Mouse (Mus musculus) lung, postnatal 0 days (tissue): ENCODE data around the gene Ube2j1. TPM values are rescaled to one million over a fixed set of nuclear protein-coding genes. Genes with fewer than 3 reads are reported as not detected.
A peak's percentile ranks its signal among the peaks of the same experiment; 100 is the strongest.

Experiments used
- ATAC-seq: fragments of 200-750 bp; cut with Nextera tagmentation; 2 replicates; pipeline ENCODE4 v1.8.0; 2017; ENCODE audit warnings: moderate library complexity
- DNase-seq: peaks from one replicate; pipeline ENCODE4 v3.0.0-alpha.2; 2016; ENCODE audit warnings: low spot score
- H3K27ac ChIP-seq: fragments of 300-500 bp; sonication (generic); 2 replicates; pipeline ENCODE4 v1.5.1; 2014; ENCODE audit warnings: antibody characterized with exemption, mild to moderate bottlenecking, low read length, mixed read lengths
- H3K27me3 ChIP-seq: fragments of 300-500 bp; sonication (generic); replicated peaks from 2 replicates; pipeline ENCODE4 v1.6.1; 2014; ENCODE audit warnings: low read length, mixed read lengths; ENCODE audit not compliant: insufficient read depth
- H3K36me3 ChIP-seq: fragments of 300-500 bp; sonication (generic); 2 replicates; pipeline ENCODE4 v1.6.1; 2014; ENCODE audit warnings: low read length, mixed read lengths; ENCODE audit not compliant: insufficient read depth
- H3K4me1 ChIP-seq: fragments of 300-500 bp; sonication (generic); 2 replicates; pipeline ENCODE4 v1.6.1; 2014; ENCODE audit warnings: antibody characterized with exemption, low read depth, low read length, mixed read lengths; ENCODE audit not compliant: insufficient read depth
- H3K4me2 ChIP-seq: fragments of 300-500 bp; sonication (generic); replicated peaks from 2 replicates; pipeline ENCODE4 v1.6.1; 2014; ENCODE audit warnings: low read depth, mild to moderate bottlenecking, low read length, moderate library complexity, mixed read lengths
- H3K4me3 ChIP-seq: fragments of 300-500 bp; sonication (generic); 2 replicates; pipeline ENCODE4 v1.5.1; 2014; ENCODE audit warnings: low read depth, low read length
- H3K9ac ChIP-seq: fragments of 300-500 bp; sonication (generic); replicated peaks from 2 replicates; pipeline ENCODE4 v1.6.1; 2014; ENCODE audit warnings: low read depth, mild to moderate bottlenecking
- H3K9me3 ChIP-seq: fragments of 300-500 bp; sonication (generic); 2 replicates; pipeline ENCODE4 v1.6.1; 2016; ENCODE audit warnings: low read length, mixed read lengths
- CTCF ChIP-seq: IDR thresholded peaks from 2 replicates; pipeline ENCODE4 v1.5.1; 2016; ENCODE audit warnings: antibody characterized with exemption, mild to moderate bottlenecking
- EP300 ChIP-seq: IDR thresholded peaks from 2 replicates; pipeline ENCODE4 v1.6.1; 2016; ENCODE audit warnings: antibody characterized with exemption, mild to moderate bottlenecking, control low read depth
- WGBS: fragments of 180-500 bp; shearing (Covaris S2); extraction: QIAGEN DNeasy Blood & Tissue Kit; methylation state at CpG from one replicate; pipeline ENCODE4 v1.1.7; 2014; 5-methylcytosine and 5-hydroxymethylcytosine counted together
- polyA plus RNA-seq: library from polyadenylated mRNA; unstranded; fragments of >200 nt; fragmentation: Nextera tagmentation; extraction: Ambion mirVana; gene quantifications from 2 replicates; pipeline ENCODE4 v1.2.1, GENCODE M21; 2015

The Ube2j1 gene
- polyA plus RNA-seq, 1 experiment from 2014 or later, result 36.8 TPM

DNA sequence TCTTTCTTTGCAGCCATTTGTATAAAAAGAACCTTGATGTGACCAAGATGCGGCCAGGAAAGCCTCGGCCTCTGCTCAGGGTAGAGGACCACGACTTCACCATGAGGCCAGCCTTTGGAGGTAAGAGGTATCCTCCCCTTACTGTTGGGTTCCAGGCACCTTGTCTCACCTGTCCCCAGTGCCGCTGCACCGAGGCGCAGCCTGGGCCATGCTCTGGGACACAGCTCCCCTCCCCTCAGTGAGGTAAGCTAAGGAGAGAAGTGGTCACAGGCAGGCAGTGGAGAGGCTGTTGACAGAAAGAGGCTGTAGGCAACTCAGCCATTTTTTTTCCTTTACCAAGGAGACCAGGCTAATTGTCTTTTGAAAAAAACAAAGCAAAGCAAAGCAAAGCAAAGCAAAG, 40.1 kb downstream of the Ube2j1 start:
- 88% methylated on average over 6 of the region's 6 CpGs for WGBS
- Histone ChIP-seq H3K4me2 (no peak overlapping the region), H3K9ac (no peak overlapping the region), H3K9me3 (no peaks in the 10 kb centered on the region), H3K4me1 (no peaks in the 10 kb centered on the region), H3K36me3 (no peaks in the 10 kb centered on the region), H3K27me3 (no peaks in the 10 kb centered on the region), H3K27ac (no peak overlapping the region), H3K4me3 (no peak overlapping the region)
- no peak for DNase-seq
- TF ChIP-seq EP300, result no peak
- no peak for TF ChIP-seq CTCF
- ATAC-seq, result no peak

DNA sequence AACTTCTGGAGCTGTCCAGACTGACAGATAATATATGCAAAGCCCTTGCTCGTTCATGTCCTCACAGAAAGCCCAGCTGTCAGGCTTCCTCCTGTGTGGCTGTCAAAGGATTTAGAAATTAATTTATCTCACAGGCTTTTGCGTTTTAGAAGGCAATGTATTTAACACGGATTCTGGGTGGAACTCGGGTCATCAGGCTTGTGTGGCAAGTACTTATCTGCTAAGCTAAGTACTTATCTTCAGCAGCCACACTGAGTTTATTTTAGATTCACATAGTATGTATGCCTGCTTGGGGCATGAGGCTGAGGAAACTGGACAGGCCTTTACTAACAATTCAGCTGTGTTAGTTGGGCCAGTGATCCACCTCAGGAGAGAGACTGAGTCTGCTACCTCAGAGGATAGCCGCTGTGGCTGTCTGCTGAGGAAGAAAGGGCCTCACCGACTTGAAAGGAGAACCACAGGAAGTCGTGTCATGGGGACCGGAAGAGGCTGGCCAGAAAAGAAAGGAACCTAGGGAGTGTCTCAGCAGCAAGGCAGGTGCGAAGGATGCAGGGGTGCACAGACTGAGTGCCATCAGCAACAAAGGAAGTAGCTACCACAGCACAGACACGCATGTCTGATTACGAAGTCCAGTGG, 41.4 kb downstream of the Ube2j1 start:
- peak; percentile 22 for DNase-seq
- Histone ChIP-seq H3K4me2 (no peak overlapping the region), H3K36me3 (no peaks in the 10 kb centered on the region), H3K9me3 (no peaks in the 10 kb centered on the region), H3K4me1 (no peaks in the 10 kb centered on the region), H3K9ac (no peak overlapping the region), H3K4me3 (no peak overlapping the region), H3K27me3 (no peaks in the 10 kb centered on the region), H3K27ac (no peak overlapping the region)
- no peak for ATAC-seq
- TF ChIP-seq CTCF, result no peak
- no peak for TF ChIP-seq EP300
- 37% methylated on average over 11 of the region's 11 CpGs for WGBS

DNA sequence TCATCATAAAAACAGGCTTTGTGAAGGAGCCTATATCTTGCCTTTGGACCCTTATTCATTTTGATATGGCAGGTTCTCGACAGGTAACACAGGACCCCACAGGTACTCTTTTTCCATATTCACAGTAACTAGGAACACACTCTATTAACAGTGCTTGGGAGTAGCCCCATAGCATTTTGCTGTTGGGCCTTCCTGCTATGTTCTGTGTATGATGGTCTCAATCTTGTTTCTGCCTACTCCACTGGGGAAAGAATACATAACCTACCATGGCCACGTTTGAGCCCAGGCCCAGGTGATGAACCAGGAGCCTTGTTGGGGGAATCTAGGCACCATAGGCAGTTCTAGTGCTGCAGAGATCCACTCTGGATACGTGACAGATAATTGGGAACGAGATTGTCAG, 43.2 kb downstream of the Ube2j1 start:
- no peak overlapping the region for H3K4me2 ChIP-seq
- H3K27me3 ChIP-seq, result no peaks in the 10 kb centered on the region
- H3K4me1 ChIP-seq, result no peaks in the 10 kb centered on the region
- TF ChIP-seq CTCF (no peak), EP300 (no peak)
- no peak for DNase-seq
- ATAC-seq, result no peak
- no peaks in the 10 kb centered on the region for H3K36me3 ChIP-seq
- no peaks in the 10 kb centered on the region for H3K9me3 ChIP-seq
- no peak overlapping the region for H3K27ac ChIP-seq
- 65% methylated on average over 4 of the region's 4 CpGs for WGBS
- no peak overlapping the region for H3K9ac ChIP-seq
- no peak overlapping the region for H3K4me3 ChIP-seq

DNA sequence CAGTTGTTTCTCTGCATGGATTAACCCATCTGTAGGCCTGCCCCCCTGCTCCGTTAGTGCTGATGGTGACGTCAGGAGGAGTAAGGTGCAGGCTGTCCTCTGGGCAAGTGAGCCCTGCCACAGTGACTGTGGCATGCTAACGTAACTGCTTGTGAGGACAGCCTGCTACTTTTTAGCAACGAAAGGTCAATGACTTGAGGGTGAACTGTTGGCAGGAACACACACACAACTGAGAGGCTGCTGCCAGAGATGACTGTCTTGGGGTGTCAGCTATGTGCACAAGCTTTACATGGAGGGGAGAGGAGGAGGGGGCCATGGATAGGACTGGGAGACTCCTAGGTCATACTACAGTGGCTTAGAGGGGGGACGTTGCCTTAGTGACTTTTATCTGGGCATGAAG, 43.6 kb downstream of the Ube2j1 start:
- Histone ChIP-seq H3K9me3 (no peaks in the 10 kb centered on the region), H3K4me1 (no peaks in the 10 kb centered on the region), H3K27me3 (no peaks in the 10 kb centered on the region), H3K36me3 (no peaks in the 10 kb centered on the region), H3K27ac (no peak overlapping the region), H3K4me2 (no peak overlapping the region), H3K9ac (no peak overlapping the region), H3K4me3 (no peak overlapping the region)
- TF ChIP-seq CTCF, result no peak
- TF ChIP-seq EP300, result no peak
- 49% methylated on average over 5 of the region's 5 CpGs for WGBS
- DNase-seq, result no peak
- ATAC-seq, result peak; percentile 44

DNA sequence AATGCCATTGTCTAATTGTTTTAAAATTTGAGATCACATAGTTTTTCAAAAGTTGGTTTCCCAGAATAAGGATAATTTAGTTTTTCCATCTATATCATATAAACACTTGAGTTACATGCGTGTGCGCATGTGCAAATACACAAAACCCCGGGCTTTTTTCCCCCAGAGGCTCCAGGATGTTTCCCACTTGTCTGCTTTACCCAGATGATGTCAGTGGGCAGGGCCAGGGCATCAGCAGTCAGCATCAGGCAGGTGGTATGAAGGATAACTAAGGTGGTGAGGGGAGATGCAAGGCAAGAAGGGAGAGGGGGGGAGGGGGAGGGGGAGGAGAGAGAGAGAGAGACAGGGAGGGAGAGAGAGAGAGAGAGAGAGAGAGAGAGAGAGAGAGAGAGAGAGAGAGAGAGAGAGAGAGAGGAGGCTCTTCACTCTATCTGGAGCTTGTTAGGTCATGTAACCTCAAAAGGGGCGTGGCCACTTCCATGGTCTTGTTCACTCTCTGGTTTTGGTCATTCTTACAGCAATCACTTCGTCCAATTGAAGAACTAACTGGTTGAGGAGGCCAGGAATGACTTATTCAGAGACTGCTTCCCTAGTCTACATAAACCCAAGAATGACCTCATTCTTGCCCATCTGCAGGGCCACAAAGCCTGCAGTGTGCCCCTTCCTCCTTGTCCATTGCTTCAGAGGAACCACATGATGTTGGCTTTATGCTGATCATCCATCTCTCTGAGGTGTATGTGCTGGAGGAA, 44.7 kb downstream of the Ube2j1 start:
- no peak for DNase-seq
- no peak overlapping the region for H3K4me2 ChIP-seq
- H3K9me3 ChIP-seq, result no peaks in the 10 kb centered on the region
- no peaks in the 10 kb centered on the region for H3K27me3 ChIP-seq
- 83% methylated on average over 5 of the region's 5 CpGs for WGBS
- no peaks in the 10 kb centered on the region for H3K36me3 ChIP-seq
- H3K4me3 ChIP-seq, result no peak overlapping the region
- no peak overlapping the region for H3K27ac ChIP-seq
- no peak for ATAC-seq
- no peaks in the 10 kb centered on the region for H3K4me1 ChIP-seq
- H3K9ac ChIP-seq, result no peak overlapping the region
- TF ChIP-seq CTCF, result no peak
- TF ChIP-seq EP300, result no peak

DNA sequence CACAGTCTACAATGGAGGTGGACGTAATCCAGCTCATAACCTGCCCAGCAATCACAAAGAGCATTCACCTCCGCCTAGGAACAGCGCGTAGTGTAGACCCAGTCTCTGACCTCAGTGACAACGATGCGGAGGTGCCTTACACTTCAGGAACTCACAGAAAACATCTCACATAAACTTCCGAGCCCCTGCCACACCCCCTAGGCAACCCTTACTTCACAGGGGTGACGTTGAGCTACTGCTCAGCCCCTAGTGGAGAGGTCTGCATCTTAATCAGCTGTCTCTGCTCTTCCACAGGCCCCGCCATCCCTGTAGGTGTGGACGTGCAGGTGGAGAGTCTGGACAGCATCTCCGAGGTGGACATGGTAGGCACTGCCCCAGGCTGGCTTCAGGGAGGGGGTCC, 45.9 kb downstream of the Ube2j1 start:
- ATAC-seq (no peak), DNase-seq (no peak)
- H3K36me3 ChIP-seq, result no peaks in the 10 kb centered on the region
- H3K4me3 ChIP-seq, result no peak overlapping the region
- H3K27ac ChIP-seq, result no peak overlapping the region
- no peaks in the 10 kb centered on the region for H3K4me1 ChIP-seq
- TF ChIP-seq CTCF, result no peak
- no peak for TF ChIP-seq EP300
- H3K4me2 ChIP-seq, result no peak overlapping the region
- H3K9ac ChIP-seq, result no peak overlapping the region
- no peaks in the 10 kb centered on the region for H3K27me3 ChIP-seq
- no peaks in the 10 kb centered on the region for H3K9me3 ChIP-seq
- WGBS, result 70% methylated on average over 11 of the region's 11 CpGs
